Mouse (Mus musculus) lung, adult 10 weeks (tissue): ENCODE measurements around the gene Atp6v0b. TPM values are rescaled to one million over a fixed set of nuclear protein-coding genes. Genes with fewer than 3 reads are reported as not detected.

ENCODE experiments used
- polyA plus RNA-seq: library from polyadenylated mRNA; stranded (reverse); fragments of 350-450 nt; fragmentation: Illumina TruSeq; extraction: RNeasy Lipid Tissue Mini Kit (QIAGEN cat#74804); gene quantifications from one replicate; pipeline ENCODE4 v1.2.3, GENCODE M21; 2014; ENCODE audit warnings: low read depth, low replicate concordance; ENCODE audit not compliant: insufficient read depth

Atp6v0b gene
- 261 TPM for polyA plus RNA-seq

GRCm38 (mm10) chr4:117887133-117887532 lies at the start of gene Atp6v0b:
Gene Atp6v0b, minus strand, starts transcription at chr4:117887333.

GRCm38 (mm10) chr4:117929391-117929881 lies 42.3 kb upstream of the Atp6v0b start, which contains the start of gene Artn:
Gene Artn, minus strand, starts transcription at chr4:117929763.

GRCm38 (mm10) chr4:117914591-117915442 lies 27.7 kb upstream of the Atp6v0b start, which contains the start of gene Ipo13:
Gene Ipo13, minus strand, starts transcription at chr4:117914999.

GRCm38 (mm10) chr4:117891738-117892161 lies 4.6 kb upstream of the Atp6v0b start, which contains the start of gene Dph2:
Gene Dph2, minus strand, starts transcription at chr4:117892032.

GRCm38 (mm10) chr4:117882701-117883691 lies 4.1 kb downstream of the Atp6v0b start, which contains the start of gene B4galt2:
Gene B4galt2, minus strand, starts transcription at chr4:117883487.

GRCm38 (mm10) chr4:117872471-117872886 lies 14.7 kb downstream of the Atp6v0b start, which contains the start of gene Ccdc24:
Gene Ccdc24, minus strand, starts transcription at chr4:117872557.

GRCm38 (mm10) chr4:117834457-117834844 lies 52.7 kb downstream of the Atp6v0b start, which contains the start of gene Slc6a9:
Gene Slc6a9, plus strand, starts transcription at chr4:117834506.

Other genes with a start within 250 kb of the Atp6v0b start
- 16.7 TPM for gene Dmap1, start 205.1 kb downstream of the Atp6v0b start, polyA plus RNA-seq
- gene Gm12845, start 162.9 kb downstream of the Atp6v0b start, polyA plus RNA-seq = not detected
- not detected for gene Klf17, start 121.7 kb downstream of the Atp6v0b start, polyA plus RNA-seq
- gene Slc6a9, start 52.8 kb downstream of the Atp6v0b start, polyA plus RNA-seq = 11.3 TPM
- gene Ccdc24, start 14.8 kb downstream of the Atp6v0b start, polyA plus RNA-seq = 4.5 TPM
- 4.5 TPM for gene B4galt2, start 3.8 kb downstream of the Atp6v0b start, polyA plus RNA-seq
- 5.3 TPM for gene Dph2, start 4.7 kb upstream of the Atp6v0b start, polyA plus RNA-seq
- gene Ipo13, start 27.7 kb upstream of the Atp6v0b start, polyA plus RNA-seq = 32.2 TPM
- gene Artn, start 42.4 kb upstream of the Atp6v0b start, polyA plus RNA-seq = 1.0 TPM
- 13.6 TPM for gene St3gal3, start 247.6 kb upstream of the Atp6v0b start, polyA plus RNA-seq